Mouse (Mus musculus) kidney, postnatal 10 days (tissue): ENCODE data around the gene Ldb1.
A peak's percentile ranks its signal among the peaks of the same experiment; 100 is the strongest.

Source experiments
- DNase-seq: peaks from one replicate; pipeline ENCODE4 v3.0.0; 2021; ENCODE audit warnings: mixed read lengths

Gene Ldb1

GRCm38 (mm10) chr19:46026567-46026966, 18.4 kb downstream of the Ldb1 start:
- DNase-seq: peak; percentile 27

GRCm38 (mm10) chr19:46024959-46025358, 20.1 kb downstream of the Ldb1 start:
- DNase-seq: peak; percentile 38

- DNase-seq: no peak
Measured at GRCm38 (mm10) chr19:46016023-46016422, 29.0 kb downstream of the Ldb1 start.

GRCm38 (mm10) chr19:46014572-46015178, 30.3 kb downstream of the Ldb1 start:
- peak; percentile 94 for DNase-seq

- DNase-seq: no peak
Measured at GRCm38 (mm10) chr19:46005680-46006079, 39.3 kb downstream of the Ldb1 start.

- no peak for DNase-seq
Measured at GRCm38 (mm10) chr19:46004814-46005466, 40.1 kb downstream of the Ldb1 start.

- DNase-seq: peak; percentile 91
Measured at GRCm38 (mm10) chr19:46003371-46004226, 41.4 kb downstream of the Ldb1 start, which contains the start of gene Hps6. Gene Hps6, plus strand, starts transcription at chr19:46003508.

GRCm38 (mm10) chr19:46002279-46002678, 42.7 kb downstream of the Ldb1 start:
- no peak for DNase-seq

GRCm38 (mm10) chr19:45999378-45999777, 45.6 kb downstream of the Ldb1 start:
- no peak for DNase-seq

- no peak for DNase-seq
Measured at GRCm38 (mm10) chr19:45998694-45999217, 46.3 kb downstream of the Ldb1 start.

GRCm38 (mm10) chr19:45997785-45998693, 47.0 kb downstream of the Ldb1 start, which contains the start of gene Armh3:
Gene Armh3, minus strand, starts transcription at chr19:45998488.
- peak; percentile 96 for DNase-seq

- DNase-seq: no peak
Measured at GRCm38 (mm10) chr19:45997365-45997764, 47.6 kb downstream of the Ldb1 start.

GRCm38 (mm10) chr19:45993981-45994737, 50.9 kb downstream of the Ldb1 start:
- peak; percentile 23 for DNase-seq

GRCm38 (mm10) chr19:45993441-45993840, 51.6 kb downstream of the Ldb1 start:
- peak; percentile 50 for DNase-seq

- no peak for DNase-seq
Measured at GRCm38 (mm10) chr19:45991171-45991570, 53.8 kb downstream of the Ldb1 start.

GRCm38 (mm10) chr19:45988238-45988637, 56.8 kb downstream of the Ldb1 start:
- no peak for DNase-seq

- no peak for DNase-seq
Measured at GRCm38 (mm10) chr19:45984379-45984778, 60.6 kb downstream of the Ldb1 start.
